Mouse (Mus musculus): ENCODE results near the gene Ddx54. TPM values are rescaled to one million over a fixed set of nuclear protein-coding genes. Genes with fewer than 3 reads are reported as not detected.
A peak's percentile ranks its signal among the peaks of the same experiment; 100 is the strongest.

Gene Ddx54
- polyA plus RNA-seq, 1 experiment from 2014 or later: 37.8 TPM

DNA sequence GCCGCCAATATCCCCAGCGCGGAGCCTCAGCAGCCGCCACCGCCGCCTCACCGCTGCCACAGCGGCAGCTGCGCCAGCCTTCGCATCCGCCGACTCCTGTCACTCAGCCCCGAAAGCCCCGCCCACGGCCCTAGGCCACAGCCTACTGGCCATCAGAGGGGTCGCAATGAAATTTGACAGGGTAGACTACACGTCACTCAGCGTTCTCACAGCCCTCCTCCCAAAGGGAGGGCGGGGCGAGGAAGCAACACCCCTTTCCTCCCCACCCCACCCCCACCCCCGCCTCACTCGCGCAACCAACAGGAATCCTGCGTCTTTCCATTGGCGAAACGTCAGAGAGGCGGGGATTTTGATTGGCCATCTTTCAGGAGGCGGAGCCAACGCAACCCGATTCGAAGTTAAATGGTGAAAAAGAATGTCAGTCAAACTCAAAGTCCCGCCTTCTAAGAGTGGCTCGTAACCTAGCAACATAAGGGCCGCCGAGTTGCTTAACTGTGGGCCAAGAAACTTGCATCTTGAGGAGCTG, 23.9 kb upstream of the Ddx54 start, which contains the start of the genes Tpcn1 and Iqcd:
Gene Tpcn1, minus strand, starts transcription at position 105 of the 526 bp plus-strand sequence.
Gene Iqcd, plus strand, starts transcription at position 448 of the 526 bp plus-strand sequence.
- Histone ChIP-seq H3K27ac (ENCODE audit: low read length) (peak within 1 kb of the TSS; percentile 62), H3K4me2 (ENCODE audit: low read depth, low read length) (peak within 1 kb of the TSS; percentile 95), H3K36me3 (ENCODE audit: control insufficient read depth, insufficient read depth, low read length) (peaks cover 9% of the 10 kb centered on the region; the same call in 1 of the 2 replicates), H3K4me1 (replicated peaks; ENCODE audit: control insufficient read depth, insufficient read depth, low read length) (peaks cover 22% of the 10 kb centered on the region), H3K9me3 (ENCODE audit: control insufficient read depth, low read length) (no peaks in the 10 kb centered on the region; the same call in 1 of the 2 replicates), H3K4me3 (ENCODE audit: low read length) (peak within 1 kb of the TSS; percentile 91), H3K27me3 (ENCODE audit: control insufficient read depth, insufficient read depth, low read depth, low read length) (no peaks in the 10 kb centered on the region), H3K9ac (ENCODE audit: low read length) (peak within 1 kb of the TSS; percentile 87)
- 0% methylated on average over 35 of the region's 35 CpGs for WGBS
- ATAC-seq (ENCODE audit: low read depth): peak; percentile 99

DNA sequence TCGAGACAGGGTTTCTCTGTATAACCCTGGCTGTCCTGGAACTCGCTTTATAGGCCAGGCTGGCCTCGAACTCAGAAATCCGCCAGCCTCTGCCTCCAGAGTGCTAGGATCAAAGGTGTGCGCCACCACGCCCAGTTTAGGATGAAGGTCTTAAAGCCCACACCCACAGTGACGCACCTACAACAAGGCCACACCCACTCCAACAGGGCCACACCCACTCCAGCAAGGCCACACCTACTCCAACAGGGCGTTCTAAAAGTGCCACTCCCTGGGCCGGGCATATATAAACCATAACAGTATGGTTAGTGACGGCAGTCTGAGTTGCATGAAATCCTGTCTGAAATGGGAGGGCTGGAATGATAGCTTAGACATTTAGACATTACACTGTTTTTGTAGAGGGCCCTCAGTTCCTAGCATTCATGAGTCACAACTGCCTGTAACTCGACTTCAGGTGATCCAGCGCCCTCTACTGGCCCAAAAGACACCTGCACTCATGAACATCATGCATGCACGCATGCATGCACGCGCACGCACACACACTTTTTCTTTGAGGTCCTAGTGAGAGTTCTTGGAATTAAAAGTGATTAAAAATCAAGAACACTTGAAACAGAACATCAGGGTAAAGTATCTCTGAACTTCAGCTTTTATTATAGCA, 22.1 kb upstream of the Ddx54 start:
- no peak overlapping the region for H3K4me3 ChIP-seq (ENCODE audit: low read length)
- no peak overlapping the region for H3K4me2 ChIP-seq (ENCODE audit: low read depth, low read length)
- H3K9ac ChIP-seq (ENCODE audit: low read length): no peak overlapping the region
- 72% methylated on average over 16 of the region's 16 CpGs for WGBS
- H3K27ac ChIP-seq (ENCODE audit: low read length): no peak overlapping the region
- H3K36me3 ChIP-seq (ENCODE audit: control insufficient read depth, insufficient read depth, low read length): no peaks in the 10 kb centered on the region
- no peaks in the 10 kb centered on the region for H3K27me3 ChIP-seq (ENCODE audit: control insufficient read depth, insufficient read depth, low read depth, low read length)
- peaks cover 22% of the 10 kb centered on the region for H3K4me1 ChIP-seq (replicated peaks; ENCODE audit: control insufficient read depth, insufficient read depth, low read length)
- no peak for ATAC-seq (ENCODE audit: low read depth)
- no peaks in the 10 kb centered on the region; the same call in 1 of the 2 replicates for H3K9me3 ChIP-seq (ENCODE audit: control insufficient read depth, low read length)

DNA sequence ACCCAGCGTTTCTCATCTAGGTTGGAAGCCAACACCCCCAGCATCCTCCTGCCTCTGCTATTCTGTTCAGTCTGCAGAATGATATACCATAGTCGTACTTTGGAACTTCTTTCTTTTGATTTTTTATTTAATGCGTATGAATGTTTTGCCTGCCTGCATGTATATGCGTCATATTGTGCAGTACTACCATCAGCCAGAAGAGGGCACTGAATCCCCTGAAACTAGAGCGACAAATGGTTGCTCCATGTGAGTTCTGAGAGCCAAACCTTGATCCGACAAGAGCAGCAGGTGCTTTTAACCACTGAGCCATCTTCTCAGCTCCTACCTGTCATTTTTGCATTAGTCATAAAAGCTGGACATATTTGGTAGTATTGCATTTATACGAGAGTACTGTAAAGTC, 20.4 kb upstream of the Ddx54 start:
- no peak for ATAC-seq (ENCODE audit: low read depth)
- H3K4me1 ChIP-seq (replicated peaks; ENCODE audit: control insufficient read depth, insufficient read depth, low read length): peaks cover 10% of the 10 kb centered on the region
- no peak overlapping the region for H3K27ac ChIP-seq (ENCODE audit: low read length)
- WGBS: 62% methylated on average over 7 of the region's 7 CpGs
- no peaks in the 10 kb centered on the region for H3K36me3 ChIP-seq (ENCODE audit: control insufficient read depth, insufficient read depth, low read length)
- H3K4me2 ChIP-seq (ENCODE audit: low read depth, low read length): no peak overlapping the region
- H3K27me3 ChIP-seq (ENCODE audit: control insufficient read depth, insufficient read depth, low read depth, low read length): no peaks in the 10 kb centered on the region
- H3K9ac ChIP-seq (ENCODE audit: low read length): no peak overlapping the region
- H3K4me3 ChIP-seq (ENCODE audit: low read length): no peak overlapping the region
- H3K9me3 ChIP-seq (ENCODE audit: control insufficient read depth, low read length): no peaks in the 10 kb centered on the region; the same call in 1 of the 2 replicates

DNA sequence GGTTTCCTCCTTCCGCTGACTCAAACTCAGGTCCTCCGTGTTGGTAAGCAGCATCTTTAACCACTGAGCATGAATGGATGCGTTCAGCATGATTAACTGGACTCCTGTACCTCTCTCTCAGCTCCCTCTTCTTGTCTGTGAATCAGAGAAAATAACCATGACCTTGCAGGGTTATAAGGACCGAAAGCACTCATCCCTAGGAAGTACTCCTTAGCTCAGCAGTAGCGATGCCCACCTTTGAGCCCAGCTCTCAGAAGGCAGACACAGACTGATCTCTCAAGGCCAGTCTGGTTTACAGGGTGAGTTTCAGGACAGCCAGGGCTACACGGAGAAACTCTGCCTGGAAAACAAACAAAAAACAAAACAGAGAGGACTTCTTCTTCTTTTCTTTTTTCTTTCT, 18.1 kb upstream of the Ddx54 start:
- no peak overlapping the region for H3K4me3 ChIP-seq (ENCODE audit: low read length)
- H3K4me1 ChIP-seq (replicated peaks; ENCODE audit: control insufficient read depth, insufficient read depth, low read length): no peaks in the 10 kb centered on the region
- no peak overlapping the region for H3K9ac ChIP-seq (ENCODE audit: low read length)
- H3K4me2 ChIP-seq (ENCODE audit: low read depth, low read length): no peak overlapping the region
- no peaks in the 10 kb centered on the region for H3K36me3 ChIP-seq (ENCODE audit: control insufficient read depth, insufficient read depth, low read length)
- 81% methylated on average over 6 of the region's 6 CpGs for WGBS
- no peaks in the 10 kb centered on the region; the same call in 1 of the 2 replicates for H3K9me3 ChIP-seq (ENCODE audit: control insufficient read depth, low read length)
- H3K27ac ChIP-seq (ENCODE audit: low read length): no peak overlapping the region
- H3K27me3 ChIP-seq (ENCODE audit: control insufficient read depth, insufficient read depth, low read depth, low read length): no peaks in the 10 kb centered on the region
- ATAC-seq (ENCODE audit: low read depth): no peak

DNA sequence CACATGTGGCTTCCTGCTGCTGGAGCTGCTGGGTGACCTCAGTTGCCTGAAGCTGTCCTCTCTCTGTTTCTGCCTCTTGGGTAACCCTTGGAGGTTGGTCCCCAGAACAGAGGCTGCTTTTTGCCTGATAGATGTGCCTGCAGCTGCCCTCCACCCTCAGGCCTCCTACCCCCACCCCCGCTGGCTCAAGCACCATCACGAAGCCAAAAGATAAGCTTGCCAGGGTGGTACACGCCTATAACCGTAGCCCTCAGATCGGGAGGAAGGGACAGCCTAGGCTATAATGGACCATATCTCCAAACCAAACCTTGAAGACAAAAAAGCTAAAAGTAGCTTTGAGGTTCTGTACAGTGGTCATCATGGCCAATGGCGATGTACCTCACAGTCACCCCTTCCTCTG, 12.9 kb upstream of the Ddx54 start:
- Histone ChIP-seq H3K27me3 (ENCODE audit: control insufficient read depth, insufficient read depth, low read depth, low read length) (no peaks in the 10 kb centered on the region), H3K4me2 (ENCODE audit: low read depth, low read length) (no peak overlapping the region), H3K27ac (ENCODE audit: low read length) (no peak overlapping the region), H3K4me3 (ENCODE audit: low read length) (no peak overlapping the region), H3K4me1 (replicated peaks; ENCODE audit: control insufficient read depth, insufficient read depth, low read length) (no peaks in the 10 kb centered on the region), H3K9ac (ENCODE audit: low read length) (no peak overlapping the region), H3K9me3 (ENCODE audit: control insufficient read depth, low read length) (no peaks in the 10 kb centered on the region), H3K36me3 (ENCODE audit: control insufficient read depth, insufficient read depth, low read length) (no peaks in the 10 kb centered on the region)
- WGBS: 73% methylated on average over 6 of the region's 6 CpGs
- no peak for ATAC-seq (ENCODE audit: low read depth)

DNA sequence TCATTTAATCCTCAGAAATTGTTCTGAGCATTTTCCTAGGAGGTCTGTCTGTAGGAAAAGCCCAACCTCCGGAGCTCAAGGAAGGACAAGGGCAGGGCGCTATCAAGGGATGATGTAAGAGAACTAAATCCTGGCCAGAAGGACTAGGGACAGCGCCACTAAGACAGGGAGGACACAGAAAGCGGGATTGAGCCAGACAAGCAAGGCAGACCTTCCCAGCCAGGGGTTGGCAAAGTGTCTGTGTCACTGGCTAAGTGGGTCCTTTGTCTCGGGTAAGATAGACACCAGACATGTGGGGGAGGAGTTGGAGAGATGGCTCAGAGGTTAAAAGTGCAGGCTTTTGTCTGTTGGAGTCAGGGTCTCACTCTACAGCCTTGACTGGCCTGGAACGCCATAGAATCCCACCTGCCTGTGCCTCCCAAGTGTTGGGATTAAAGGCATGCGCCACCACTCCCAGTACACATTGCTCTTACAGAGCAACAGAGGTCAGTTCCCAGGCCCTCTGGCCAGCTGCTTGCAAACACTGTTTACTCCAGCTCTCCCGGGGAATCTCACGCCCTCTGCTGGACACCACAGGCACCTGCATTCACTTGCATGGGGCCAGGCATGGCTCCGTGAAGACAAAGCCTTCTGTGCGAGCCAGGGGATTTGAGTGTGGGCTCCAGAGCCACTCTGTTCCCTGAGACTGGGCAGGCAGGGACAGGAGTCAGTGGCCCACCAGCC, 11.4 kb upstream of the Ddx54 start:
- H3K36me3 ChIP-seq (ENCODE audit: control insufficient read depth, insufficient read depth, low read length): no peaks in the 10 kb centered on the region
- no peak overlapping the region for H3K4me2 ChIP-seq (ENCODE audit: low read depth, low read length)
- no peak overlapping the region for H3K9ac ChIP-seq (ENCODE audit: low read length)
- H3K9me3 ChIP-seq (ENCODE audit: control insufficient read depth, low read length): no peaks in the 10 kb centered on the region
- ATAC-seq (ENCODE audit: low read depth): no peak
- WGBS: 46% methylated on average over 11 of the region's 11 CpGs
- no peaks in the 10 kb centered on the region for H3K27me3 ChIP-seq (ENCODE audit: control insufficient read depth, insufficient read depth, low read depth, low read length)
- no peak overlapping the region for H3K4me3 ChIP-seq (ENCODE audit: low read length)
- no peaks in the 10 kb centered on the region for H3K4me1 ChIP-seq (replicated peaks; ENCODE audit: control insufficient read depth, insufficient read depth, low read length)
- no peak overlapping the region for H3K27ac ChIP-seq (ENCODE audit: low read length)

DNA sequence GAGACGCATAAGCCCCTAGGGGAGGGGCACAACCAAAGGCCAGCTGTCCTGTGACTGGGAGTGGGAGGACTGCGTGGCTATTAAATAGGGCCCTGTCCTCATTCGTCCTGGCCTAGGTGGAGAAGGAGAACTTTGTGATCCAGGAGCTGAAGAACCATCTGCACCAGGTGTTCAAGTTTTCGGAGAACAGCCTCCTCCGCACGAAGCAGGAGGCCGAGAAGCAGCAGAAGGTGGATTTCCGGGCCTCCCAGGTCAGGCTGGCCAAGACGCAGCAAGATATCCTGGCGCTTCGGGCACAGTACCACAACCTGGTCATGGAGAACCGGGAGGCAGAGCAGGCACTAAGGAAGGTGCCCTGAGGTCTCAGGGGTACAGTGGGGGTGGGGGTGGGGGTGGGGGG, 10.3 kb upstream of the Ddx54 start:
- H3K4me2 ChIP-seq (ENCODE audit: low read depth, low read length): no peak overlapping the region
- no peak overlapping the region for H3K9ac ChIP-seq (ENCODE audit: low read length)
- ATAC-seq (ENCODE audit: low read depth): no peak
- no peak overlapping the region for H3K4me3 ChIP-seq (ENCODE audit: low read length)
- no peak overlapping the region for H3K27ac ChIP-seq (ENCODE audit: low read length)
- 89% methylated on average over 12 of the region's 12 CpGs for WGBS
- H3K9me3 ChIP-seq (ENCODE audit: control insufficient read depth, low read length): no peaks in the 10 kb centered on the region
- H3K4me1 ChIP-seq (replicated peaks; ENCODE audit: control insufficient read depth, insufficient read depth, low read length): no peaks in the 10 kb centered on the region
- H3K36me3 ChIP-seq (ENCODE audit: control insufficient read depth, insufficient read depth, low read length): no peaks in the 10 kb centered on the region
- H3K27me3 ChIP-seq (ENCODE audit: control insufficient read depth, insufficient read depth, low read depth, low read length): no peaks in the 10 kb centered on the region

DNA sequence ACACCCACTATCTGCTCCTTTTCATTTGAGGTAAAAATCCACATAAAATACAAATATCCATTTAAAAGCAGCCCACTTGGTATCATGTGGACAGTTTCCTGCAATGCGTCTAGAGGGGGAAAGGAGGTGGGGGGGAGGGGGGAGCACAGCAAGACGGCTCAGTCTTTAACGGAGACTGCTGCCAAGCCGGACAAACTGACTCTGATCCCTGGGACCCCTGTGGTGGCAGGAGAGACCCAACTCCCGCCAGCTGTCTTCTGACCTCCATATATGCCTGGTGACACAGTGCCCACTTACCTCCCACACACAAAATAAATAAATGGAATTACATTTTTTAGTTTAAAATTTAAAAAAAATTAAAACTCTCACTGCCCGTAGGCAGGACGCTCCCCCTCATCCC, 9.0 kb upstream of the Ddx54 start:
- H3K36me3 ChIP-seq (ENCODE audit: control insufficient read depth, insufficient read depth, low read length): no peaks in the 10 kb centered on the region
- no peak overlapping the region for H3K4me3 ChIP-seq (ENCODE audit: low read length)
- WGBS: 49% methylated on average over 7 of the region's 7 CpGs
- no peaks in the 10 kb centered on the region for H3K9me3 ChIP-seq (ENCODE audit: control insufficient read depth, low read length)
- ATAC-seq (ENCODE audit: low read depth): no peak
- no peak overlapping the region for H3K9ac ChIP-seq (ENCODE audit: low read length)
- H3K27me3 ChIP-seq (ENCODE audit: control insufficient read depth, insufficient read depth, low read depth, low read length): no peaks in the 10 kb centered on the region
- H3K4me2 ChIP-seq (ENCODE audit: low read depth, low read length): no peak overlapping the region
- no peak overlapping the region for H3K27ac ChIP-seq (ENCODE audit: low read length)
- no peaks in the 10 kb centered on the region for H3K4me1 ChIP-seq (replicated peaks; ENCODE audit: control insufficient read depth, insufficient read depth, low read length)

DNA sequence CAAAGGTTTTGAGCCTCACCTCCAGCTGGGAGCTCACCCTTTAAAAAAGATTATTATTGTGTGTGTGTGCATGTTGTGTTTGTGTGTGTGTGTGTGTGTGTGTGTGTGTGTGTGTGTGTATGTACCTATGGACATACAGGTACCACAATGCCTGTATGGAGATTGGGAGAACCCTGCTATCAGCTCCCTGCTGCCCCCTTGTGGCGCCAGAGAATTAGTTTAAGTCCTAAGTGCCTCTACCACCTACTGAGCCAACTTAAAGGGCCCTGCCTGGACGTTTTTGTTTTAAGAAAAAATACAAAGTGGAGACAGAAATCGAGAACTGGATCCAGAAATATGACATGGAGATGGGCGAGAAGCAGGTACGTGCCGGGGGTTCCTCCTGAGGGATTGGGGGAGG, 7.7 kb upstream of the Ddx54 start:
- Histone ChIP-seq H3K4me2 (ENCODE audit: low read depth, low read length) (peak overlapping the region; percentile 51), H3K4me3 (ENCODE audit: low read length) (peak overlapping the region; percentile 30), H3K36me3 (ENCODE audit: control insufficient read depth, insufficient read depth, low read length) (no peaks in the 10 kb centered on the region), H3K27ac (ENCODE audit: low read length) (no peak overlapping the region), H3K4me1 (replicated peaks; ENCODE audit: control insufficient read depth, insufficient read depth, low read length) (no peaks in the 10 kb centered on the region), H3K27me3 (ENCODE audit: control insufficient read depth, insufficient read depth, low read depth, low read length) (no peaks in the 10 kb centered on the region), H3K9ac (ENCODE audit: low read length) (peak overlapping the region; percentile 31; the same call in 1 of the 2 replicates), H3K9me3 (ENCODE audit: control insufficient read depth, low read length) (no peaks in the 10 kb centered on the region)
- whole genome bisulfite sequencing: 4% methylated on average over 6 of the region's 6 CpGs
- peak; percentile 49 for ATAC-seq (ENCODE audit: low read depth)
